Mouse (Mus musculus) forebrain, embryonic 16.5 days (tissue): Measurements from ENCODE around the gene Prps1l3. TPM values are rescaled to one million over a fixed set of nuclear protein-coding genes. Genes with fewer than 3 reads are reported as not detected.
A peak's percentile ranks its signal among the peaks of the same experiment; 100 is the strongest.

Experiments
- ATAC-seq: fragments of 200-750 bp; cut with Nextera tagmentation; 2 replicates; pipeline ENCODE4 v1.8.0; 2017; ENCODE audit warnings: mild to moderate bottlenecking, moderate library complexity
- H3K27ac ChIP-seq: fragments of 300-500 bp; sonication (generic); 2 replicates; pipeline ENCODE4 v1.5.1; 2014; ENCODE audit warnings: low read length, control low read depth
- H3K27me3 ChIP-seq: fragments of 300-500 bp; sonication (generic); replicated peaks from 2 replicates; pipeline ENCODE4 v1.6.1; 2014; ENCODE audit warnings: low read length; ENCODE audit not compliant: control insufficient read depth, insufficient read depth
- H3K36me3 ChIP-seq: fragments of 300-500 bp; sonication (generic); 2 replicates; pipeline ENCODE4 v1.6.1; 2014; ENCODE audit not compliant: control insufficient read depth, insufficient read depth
- H3K4me1 ChIP-seq: fragments of 300-500 bp; sonication (generic); replicated peaks from 2 replicates; pipeline ENCODE4 v1.6.1; 2014; ENCODE audit warnings: low read length; ENCODE audit not compliant: control insufficient read depth, insufficient read depth
- H3K4me2 ChIP-seq: fragments of 300-500 bp; sonication (generic); 2 replicates; pipeline ENCODE4 v1.6.1; 2014; ENCODE audit warnings: mild to moderate bottlenecking, low read length, control low read depth
- H3K4me3 ChIP-seq: fragments of 300-500 bp; sonication (generic); replicated peaks from 2 replicates; pipeline ENCODE4 v1.5.1; 2014; ENCODE audit warnings: mild to moderate bottlenecking, low read length, control low read depth
- H3K9ac ChIP-seq: fragments of 300-500 bp; sonication (generic); replicated peaks from 2 replicates; pipeline ENCODE4 v1.6.1; 2014; ENCODE audit warnings: low read depth, low read length, control low read depth
- H3K9me3 ChIP-seq: fragments of 300-500 bp; sonication (generic); 2 replicates; pipeline ENCODE4 v1.6.1; 2016; ENCODE audit warnings: low read length; ENCODE audit not compliant: control insufficient read depth
- WGBS: fragments of 180-500 bp; shearing (Covaris S2); extraction: QIAGEN DNeasy Blood & Tissue Kit; methylation state at CpG from one replicate; pipeline ENCODE4 v1.1.7; 2014; 5-methylcytosine and 5-hydroxymethylcytosine counted together
- polyA plus RNA-seq: library from polyadenylated mRNA; unstranded; fragments of >200 nt; fragmentation: Nextera tagmentation; extraction: Ambion mirVana; gene quantifications from 2 replicates; pipeline ENCODE4 v1.2.1, GENCODE M21; 2015

Prps1l3 gene
- 39.2 and 46.6 TPM in 2 replicates for polyA plus RNA-seq

DNA sequence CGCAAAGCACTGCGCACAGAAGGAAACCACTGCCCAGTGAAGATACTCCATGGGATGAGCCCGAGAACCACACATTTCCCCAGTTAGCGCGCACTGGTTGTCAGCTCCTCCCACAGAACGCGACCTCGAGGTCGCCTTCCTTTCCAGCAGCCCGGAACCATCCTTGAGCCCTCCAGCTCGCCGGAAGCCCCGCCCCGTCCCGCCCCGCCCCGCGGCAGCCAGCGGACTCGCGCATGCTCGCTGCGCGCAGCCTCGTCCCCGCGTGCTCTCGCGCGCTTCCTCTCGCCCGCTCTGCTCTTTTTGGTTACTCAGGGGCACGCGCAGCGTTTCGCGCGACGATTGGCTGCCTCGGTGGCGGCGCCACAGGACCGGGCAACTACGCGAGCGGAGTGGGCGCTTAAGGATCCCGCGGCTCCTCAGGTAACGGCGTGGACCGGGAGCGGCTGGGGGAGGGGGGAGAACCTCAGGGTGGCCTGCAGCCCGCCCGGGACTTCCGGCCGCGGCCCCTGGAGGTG, at the start of gene Prps1l3, which contains the start of gene Mipol1:
TSS of gene Prps1l3 (plus strand) at position 221 of the 515 bp plus-strand sequence.
TSS of gene Mipol1 (plus strand) at position 236 of the 515 bp plus-strand sequence.
- Histone ChIP-seq H3K9ac (peak within 1 kb of the TSS; percentile 87), H3K4me1 (peaks cover 8% of the 10 kb centered on the region), H3K27me3 (no peaks in the 10 kb centered on the region), H3K9me3 (no peaks in the 10 kb centered on the region), H3K36me3 (no peaks in the 10 kb centered on the region), H3K4me2 (peak within 1 kb of the TSS; percentile 86), H3K4me3 (peak within 1 kb of the TSS; percentile 94), H3K27ac (peak within 1 kb of the TSS; percentile 83)
- peak; percentile 98 for ATAC-seq
- WGBS = 1% methylated on average over 56 of the region's 58 CpGs

DNA sequence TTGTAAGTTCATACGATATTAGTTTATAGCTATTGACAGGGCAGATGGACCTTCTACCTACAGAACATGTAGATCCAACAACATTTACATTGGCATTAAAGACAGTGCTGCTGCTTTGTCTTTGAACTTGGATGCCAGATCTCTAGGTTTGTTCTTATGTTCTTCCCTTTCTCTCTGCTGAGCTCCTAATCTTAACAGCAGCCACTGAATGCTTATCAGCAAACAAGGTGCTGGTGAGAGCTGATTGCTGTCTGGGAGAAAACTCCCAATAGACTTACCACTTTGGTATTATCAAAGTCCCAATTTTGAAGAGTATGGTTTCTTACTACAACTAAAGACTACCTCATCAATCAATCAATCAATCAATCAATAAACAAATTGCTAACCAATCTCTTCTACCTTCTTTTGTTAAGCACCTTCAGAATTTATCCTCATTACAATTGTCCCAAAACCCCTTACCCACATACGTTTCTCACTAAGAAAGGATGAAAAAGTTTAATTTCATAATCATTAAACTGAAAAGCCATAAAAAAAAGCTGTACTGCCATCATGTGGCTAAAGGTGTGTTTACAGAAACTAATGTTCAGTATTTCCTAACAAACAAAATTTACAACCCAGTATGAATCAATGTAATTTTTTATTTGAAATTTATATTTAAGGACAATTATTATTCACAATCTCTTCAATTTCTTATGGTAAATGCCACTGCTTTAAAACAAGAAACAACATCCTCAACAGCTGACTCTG, 45.6 kb upstream of the Prps1l3 start:
- H3K27ac ChIP-seq = no peak overlapping the region
- H3K4me2 ChIP-seq = no peak overlapping the region
- no peaks in the 10 kb centered on the region for H3K27me3 ChIP-seq
- no peak for ATAC-seq
- H3K9me3 ChIP-seq = no peaks in the 10 kb centered on the region
- H3K4me1 ChIP-seq = no peaks in the 10 kb centered on the region
- H3K4me3 ChIP-seq = no peak overlapping the region
- no peaks in the 10 kb centered on the region for H3K36me3 ChIP-seq
- H3K9ac ChIP-seq = no peak overlapping the region
- WGBS = 60% methylated on average over 2 of the region's 2 CpGs

DNA sequence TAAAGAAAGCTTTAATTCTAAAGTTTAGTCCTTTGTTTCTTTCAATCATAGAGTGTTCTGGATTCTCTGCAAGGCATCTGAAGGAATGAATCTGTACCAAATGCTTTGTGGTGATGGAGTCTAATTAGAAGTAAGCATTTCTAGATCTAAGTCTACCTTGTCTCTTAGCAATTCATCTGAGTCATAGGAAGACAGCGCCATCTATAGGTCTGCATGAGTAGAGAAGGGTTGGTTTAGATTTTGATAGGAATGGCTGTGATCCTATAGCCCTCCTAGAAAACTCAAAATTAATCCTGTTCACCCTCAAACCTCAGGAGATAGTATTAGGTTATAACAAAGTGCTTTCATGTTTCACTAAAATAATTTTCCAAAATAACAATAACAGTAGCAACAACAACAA, 44.7 kb upstream of the Prps1l3 start:
- H3K4me3 ChIP-seq = no peak overlapping the region
- H3K9me3 ChIP-seq = no peaks in the 10 kb centered on the region
- H3K9ac ChIP-seq = no peak overlapping the region
- ATAC-seq = no peak
- no peaks in the 10 kb centered on the region for H3K36me3 ChIP-seq
- WGBS = 0% methylated on average over 1 of the region's 1 CpGs
- no peak overlapping the region for H3K4me2 ChIP-seq
- H3K27me3 ChIP-seq = no peaks in the 10 kb centered on the region
- H3K27ac ChIP-seq = no peak overlapping the region
- H3K4me1 ChIP-seq = no peaks in the 10 kb centered on the region

DNA sequence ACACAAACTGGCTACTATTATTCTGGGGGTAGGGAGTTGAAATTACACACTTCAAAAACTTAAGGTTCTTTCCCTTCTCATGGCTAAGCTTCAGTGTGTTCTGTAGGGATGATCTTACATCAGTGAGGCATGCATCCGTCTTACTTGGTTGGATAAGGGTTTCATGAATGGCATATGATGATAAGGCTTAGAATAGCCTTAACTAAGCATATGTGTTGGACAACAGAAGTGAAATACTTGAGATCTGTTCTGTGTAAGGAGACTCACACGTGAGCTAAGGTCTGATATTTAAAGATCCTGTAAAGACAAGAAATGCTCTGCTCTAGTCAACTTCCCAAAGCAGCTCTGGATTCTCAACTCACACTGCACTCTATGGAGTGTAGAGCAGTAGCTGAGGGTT, 44.1 kb upstream of the Prps1l3 start:
- H3K4me2 ChIP-seq = no peak overlapping the region
- no peaks in the 10 kb centered on the region for H3K9me3 ChIP-seq
- H3K36me3 ChIP-seq = no peaks in the 10 kb centered on the region
- 71% methylated on average over 2 of the region's 2 CpGs for WGBS
- H3K27me3 ChIP-seq = no peaks in the 10 kb centered on the region
- no peak for ATAC-seq
- H3K27ac ChIP-seq = no peak overlapping the region
- H3K4me3 ChIP-seq = no peak overlapping the region
- no peak overlapping the region for H3K9ac ChIP-seq
- H3K4me1 ChIP-seq = no peaks in the 10 kb centered on the region

DNA sequence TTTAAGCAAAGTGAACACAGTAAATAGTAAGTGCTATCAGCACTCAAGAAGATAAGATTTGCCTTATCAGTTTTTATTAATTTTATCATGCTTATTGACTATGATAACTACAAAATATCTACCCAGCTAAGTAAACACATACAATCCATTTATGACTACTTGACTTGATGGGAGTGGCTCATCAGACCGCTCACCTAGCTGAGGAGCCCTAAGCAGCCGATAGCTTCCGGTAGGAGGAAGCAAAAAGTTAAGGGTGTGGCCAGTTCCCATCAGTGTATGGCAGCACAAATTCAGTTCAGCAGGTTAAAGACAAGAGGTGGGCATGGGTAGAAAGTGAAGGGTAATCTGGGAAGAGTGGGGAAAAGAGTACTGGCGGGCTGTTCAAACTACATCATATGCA, 43.2 kb upstream of the Prps1l3 start:
- H3K4me1 ChIP-seq = no peaks in the 10 kb centered on the region
- no peak for ATAC-seq
- H3K27ac ChIP-seq = no peak overlapping the region
- H3K4me3 ChIP-seq = no peak overlapping the region
- no peak overlapping the region for H3K4me2 ChIP-seq
- no peaks in the 10 kb centered on the region for H3K9me3 ChIP-seq
- no peaks in the 10 kb centered on the region for H3K27me3 ChIP-seq
- WGBS = 90% methylated on average over 4 of the region's 4 CpGs
- H3K9ac ChIP-seq = no peak overlapping the region
- no peaks in the 10 kb centered on the region for H3K36me3 ChIP-seq

DNA sequence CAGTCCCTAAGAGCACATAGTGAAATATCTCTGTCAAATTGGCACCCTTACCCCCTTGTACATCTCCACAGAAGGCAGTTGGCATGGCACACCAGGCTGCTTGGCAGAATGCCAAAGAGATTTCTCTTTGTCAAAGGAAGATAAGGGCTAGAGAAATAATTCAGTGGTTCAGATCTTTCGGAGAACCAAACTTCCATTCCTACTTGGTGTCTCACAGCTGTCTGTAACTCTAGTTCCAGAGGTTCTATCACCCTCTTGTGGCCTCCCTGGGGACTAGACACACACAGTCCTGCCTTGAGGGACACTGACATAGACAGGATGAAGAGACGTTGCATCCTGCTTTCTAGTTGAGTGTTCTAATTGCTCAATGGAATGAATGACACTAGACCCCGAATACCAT, 35.6 kb upstream of the Prps1l3 start:
- no peaks in the 10 kb centered on the region for H3K9me3 ChIP-seq
- no peaks in the 10 kb centered on the region for H3K36me3 ChIP-seq
- H3K4me3 ChIP-seq = no peak overlapping the region
- H3K9ac ChIP-seq = no peak overlapping the region
- peaks cover 8% of the 10 kb centered on the region for H3K27me3 ChIP-seq
- 26% methylated on average over 3 of the region's 3 CpGs for WGBS
- H3K4me1 ChIP-seq = peaks cover 9% of the 10 kb centered on the region
- H3K4me2 ChIP-seq = no peak overlapping the region
- no peak overlapping the region for H3K27ac ChIP-seq
- ATAC-seq = peak; percentile 38; the same call in 1 of the 2 replicates

DNA sequence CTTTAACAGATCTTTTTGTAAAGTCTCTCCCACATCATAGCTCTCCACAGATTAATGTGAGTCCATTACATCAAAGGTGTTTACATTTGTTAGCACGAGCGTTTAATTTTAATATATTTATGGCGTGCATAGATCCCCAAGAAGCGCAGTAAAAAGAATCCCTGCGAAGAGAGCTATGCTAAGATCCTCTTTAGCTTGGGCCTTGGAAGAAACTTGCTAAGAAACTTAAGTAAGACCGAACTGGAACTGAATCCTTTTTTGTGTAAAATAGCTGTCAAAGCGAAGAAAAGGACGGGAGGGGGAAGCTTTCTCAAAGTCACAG, 34.0 kb upstream of the Prps1l3 start:
- H3K36me3 ChIP-seq = no peaks in the 10 kb centered on the region
- 10% methylated on average over 8 of the region's 8 CpGs for WGBS
- H3K4me2 ChIP-seq = peak overlapping the region; percentile 66
- no peak overlapping the region for H3K27ac ChIP-seq
- H3K9ac ChIP-seq = no peak overlapping the region
- H3K4me3 ChIP-seq = peak overlapping the region; percentile 46
- no peak for ATAC-seq
- H3K4me1 ChIP-seq = peaks cover 9% of the 10 kb centered on the region
- no peaks in the 10 kb centered on the region for H3K9me3 ChIP-seq
- peaks cover 8% of the 10 kb centered on the region for H3K27me3 ChIP-seq

DNA sequence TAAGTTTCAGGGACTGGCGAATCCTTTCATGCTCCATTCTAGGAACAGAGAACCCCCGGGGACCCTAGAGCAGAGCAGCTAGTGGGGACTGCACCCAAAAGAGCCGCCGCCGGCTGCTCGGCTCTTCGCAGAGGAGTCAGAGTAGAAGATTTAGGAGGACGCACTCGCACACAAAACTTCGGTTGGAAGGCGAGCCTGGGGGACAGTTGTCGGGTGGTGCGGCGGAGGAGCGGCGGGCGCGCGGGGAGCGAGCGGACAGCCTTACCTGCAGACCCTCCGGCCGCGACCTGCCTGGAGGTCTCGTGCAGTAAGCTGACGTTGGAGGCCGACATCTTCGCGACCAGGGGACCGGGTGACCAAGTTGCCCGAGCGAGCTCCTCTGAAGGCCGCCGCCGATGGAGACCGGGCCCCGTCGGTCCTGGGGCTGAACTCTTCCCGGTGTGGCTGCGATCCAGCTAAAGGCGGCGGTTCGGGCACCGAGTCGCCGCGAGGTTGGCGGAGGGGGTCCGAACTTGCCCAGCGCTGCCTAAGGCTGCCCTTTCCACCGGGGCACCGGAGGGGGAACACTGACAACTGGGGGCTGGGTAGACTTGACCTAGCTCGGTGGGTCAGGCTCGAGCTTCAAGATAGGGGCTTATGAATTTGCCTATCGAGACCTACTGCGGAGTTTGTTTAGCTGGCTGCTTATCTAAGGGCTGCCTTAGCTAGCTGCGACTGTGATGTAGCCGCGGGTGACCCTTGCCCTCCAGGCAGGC, 33.4 kb upstream of the Prps1l3 start:
- peak; percentile 58 for ATAC-seq
- H3K36me3 ChIP-seq = no peaks in the 10 kb centered on the region
- peaks cover 8% of the 10 kb centered on the region for H3K27me3 ChIP-seq
- peak overlapping the region; percentile 46 for H3K4me3 ChIP-seq
- no peak overlapping the region for H3K27ac ChIP-seq
- H3K4me1 ChIP-seq = peaks cover 9% of the 10 kb centered on the region
- H3K9ac ChIP-seq = peak overlapping the region; percentile 54
- no peaks in the 10 kb centered on the region for H3K9me3 ChIP-seq
- H3K4me2 ChIP-seq = peak overlapping the region; percentile 66
- WGBS = 1% methylated on average over 59 of the region's 59 CpGs

DNA sequence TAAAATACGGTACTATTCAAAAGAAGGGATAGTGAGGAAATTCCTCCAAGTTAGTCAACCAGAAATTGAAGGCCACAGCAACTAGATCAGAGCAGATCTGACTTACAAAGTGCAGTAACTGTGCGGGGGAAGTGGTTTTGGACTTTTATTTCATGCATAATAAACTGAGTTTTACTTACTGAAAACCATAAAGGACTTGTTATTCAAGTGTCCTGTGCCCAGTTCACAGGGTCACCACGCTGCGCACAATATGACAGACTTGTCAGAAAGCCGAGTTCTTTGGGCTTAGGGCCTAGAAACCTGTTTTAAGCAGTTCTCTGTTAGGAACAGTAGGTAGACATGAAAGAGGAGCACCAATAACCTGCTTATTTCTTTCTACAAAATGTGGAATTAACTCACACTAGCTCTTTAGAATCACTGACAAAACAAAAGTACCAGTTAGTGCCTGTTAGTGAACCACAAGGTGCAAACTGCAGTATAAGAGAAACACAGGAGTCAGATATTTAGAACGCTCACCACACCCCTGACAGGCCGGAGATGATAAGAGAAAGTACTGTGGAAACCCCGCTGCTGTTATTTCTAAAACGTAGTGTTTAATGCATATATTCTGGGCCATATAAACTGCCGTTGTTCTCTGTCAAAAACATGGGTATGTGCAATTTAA, 32.7 kb upstream of the Prps1l3 start, which contains the start of gene Slc25a21:
TSS of gene Slc25a21 (minus strand) at position 110 of the 664 bp plus-strand sequence.
- Histone ChIP-seq H3K4me2 (peak within 1 kb of the TSS; percentile 66), H3K36me3 (no peaks in the 10 kb centered on the region), H3K9ac (peak within 1 kb of the TSS; percentile 54), H3K4me3 (peak within 1 kb of the TSS; percentile 46), H3K27ac (no peak within 1 kb of the TSS), H3K9me3 (no peaks in the 10 kb centered on the region), H3K4me1 (peaks cover 9% of the 10 kb centered on the region), H3K27me3 (peaks cover 8% of the 10 kb centered on the region)
- 56% methylated on average over 10 of the region's 10 CpGs for WGBS
- ATAC-seq = no peak
